Mouse (Mus musculus): Measurements from ENCODE around the gene Gm4763.
"Not testable (repeated sequence)": the region's sequence is repeated elsewhere in the genome, so short reads cannot be mapped to it uniquely, and the experiment has no call there.

The Gm4763 gene

GRCm38 (mm10) chr7:24726808-24727207 lies at the start of gene Gm4763:
Gm4763 (minus strand) TSS chr7:24726908.
- not testable (repeated sequence) for DNase-seq (ENCODE audit: low spot score in 2 of 2)

DNA sequence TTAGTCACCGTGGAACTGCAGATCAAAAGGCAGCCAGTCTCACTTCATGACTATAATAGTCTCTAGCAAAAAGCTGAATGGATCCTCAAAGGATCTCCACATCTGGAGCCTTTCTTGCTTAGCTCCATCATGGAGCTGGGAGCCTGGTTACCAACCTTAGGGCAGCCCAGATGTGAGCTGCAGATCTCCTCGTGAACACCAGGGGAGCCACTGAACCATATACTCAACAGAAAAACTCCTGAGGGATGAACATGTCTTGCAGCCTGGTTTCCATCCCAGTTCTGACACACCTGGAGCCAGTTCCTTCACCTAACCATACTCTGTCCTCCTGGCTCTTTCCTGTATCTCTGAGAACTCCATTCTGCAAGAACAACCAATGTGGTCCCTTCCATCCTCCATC lies 49.4 kb upstream of the Gm4763 start:
- no peak for DNase-seq (ENCODE audit: low spot score in 2 of 2)

- no peak for DNase-seq (ENCODE audit: low spot score in 2 of 2)
Observed at GRCm38 (mm10) chr7:24773942-24774535, 47.3 kb upstream of the Gm4763 start.

- DNase-seq (ENCODE audit: low spot score in 2 of 2) = no peak
Observed at GRCm38 (mm10) chr7:24771361-24771760, 44.7 kb upstream of the Gm4763 start.

- no peak for DNase-seq (ENCODE audit: low spot score in 2 of 2)
Observed at GRCm38 (mm10) chr7:24762574-24762973, 35.9 kb upstream of the Gm4763 start.

GRCm38 (mm10) chr7:24761161-24761560 lies 34.5 kb upstream of the Gm4763 start:
- no peak for DNase-seq (ENCODE audit: low spot score in 2 of 2)

GRCm38 (mm10) chr7:24760211-24760610 lies 33.5 kb upstream of the Gm4763 start, which contains the start of gene Cd177:
Cd177 (minus strand) TSS chr7:24760311.
- DNase-seq (ENCODE audit: low spot score in 2 of 2) = no peak

DNA sequence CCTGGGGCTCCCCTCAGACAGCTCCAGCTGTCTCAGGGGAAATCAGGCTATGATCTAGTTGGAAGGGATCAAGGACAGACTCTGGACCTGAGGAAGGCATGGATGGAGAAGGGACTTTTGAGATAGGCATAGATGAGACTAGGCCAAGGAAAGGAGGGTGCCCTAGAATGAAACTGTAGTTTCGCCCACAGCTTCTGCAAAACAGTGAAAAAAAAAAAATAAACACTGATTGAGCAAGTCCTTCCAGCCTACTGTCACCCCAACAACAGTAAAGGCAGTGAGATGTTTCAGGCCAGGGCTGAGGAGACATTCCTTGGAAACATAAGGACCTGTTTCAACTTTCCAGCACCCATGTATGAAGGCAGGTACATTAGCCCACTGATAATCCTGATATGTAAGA lies 31.8 kb upstream of the Gm4763 start:
- no peak for DNase-seq (ENCODE audit: low spot score in 2 of 2)

GRCm38 (mm10) chr7:24753476-24753875 lies 26.8 kb upstream of the Gm4763 start:
- DNase-seq (ENCODE audit: low spot score in 2 of 2) = no peak

DNA sequence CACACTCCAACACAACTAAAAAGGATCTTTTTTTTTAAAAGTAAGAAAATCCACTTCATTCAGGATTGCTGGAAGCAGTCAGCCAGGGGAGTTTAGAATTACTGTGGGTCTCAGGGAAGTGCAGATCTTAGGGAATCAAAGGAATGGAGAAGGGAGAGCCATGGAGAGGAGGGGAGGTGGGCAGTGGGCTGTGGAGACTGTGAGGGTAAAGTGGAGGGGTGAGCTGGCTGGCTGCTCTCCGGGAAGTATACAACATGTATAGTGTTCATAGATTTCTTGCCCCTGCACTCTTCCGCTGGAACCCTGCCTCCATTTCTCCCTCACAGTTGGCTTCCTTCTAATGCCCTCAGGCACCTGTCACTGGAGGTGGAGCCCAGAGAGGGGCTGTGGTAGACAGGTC lies 24.9 kb upstream of the Gm4763 start:
- no peak for DNase-seq (ENCODE audit: low spot score in 2 of 2)

DNA sequence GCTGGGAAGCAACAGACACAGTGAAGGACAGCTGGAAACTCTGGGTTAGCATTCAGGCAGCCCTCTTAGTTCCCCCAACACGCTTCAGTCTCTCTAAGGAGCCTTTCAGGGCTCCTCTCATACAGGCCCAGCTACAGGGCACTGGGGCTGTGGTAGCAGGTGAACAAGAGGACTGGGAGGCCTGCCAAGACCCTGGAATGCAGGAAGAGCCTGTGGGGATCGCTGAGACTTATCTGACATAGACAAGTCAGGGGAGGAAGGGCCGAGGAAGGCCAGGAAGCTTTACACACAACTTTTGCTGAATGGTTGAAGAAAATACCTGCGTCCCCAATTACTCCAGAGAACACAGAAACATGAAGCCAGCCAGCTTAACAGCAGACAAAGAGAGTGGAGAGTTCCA lies 24.0 kb upstream of the Gm4763 start:
- DNase-seq (ENCODE audit: low spot score in 2 of 2) = no peak

GRCm38 (mm10) chr7:24735970-24736670 lies 9.4 kb upstream of the Gm4763 start:
- DNase-seq (ENCODE audit: low spot score in 2 of 2) = no peak

- DNase-seq (ENCODE audit: low spot score in 2 of 2) = no peak
Observed at GRCm38 (mm10) chr7:24715039-24715438, 11.7 kb downstream of the Gm4763 start.

- DNase-seq (ENCODE audit: low spot score in 2 of 2) = no peak
Observed at GRCm38 (mm10) chr7:24708832-24709292, 17.8 kb downstream of the Gm4763 start, which contains the start of gene BC049730. BC049730 (plus strand) TSS chr7:24709242.

- not testable (repeated sequence) for DNase-seq (ENCODE audit: low spot score in 2 of 2)
Observed at GRCm38 (mm10) chr7:24702841-24703240, 23.9 kb downstream of the Gm4763 start.

DNA sequence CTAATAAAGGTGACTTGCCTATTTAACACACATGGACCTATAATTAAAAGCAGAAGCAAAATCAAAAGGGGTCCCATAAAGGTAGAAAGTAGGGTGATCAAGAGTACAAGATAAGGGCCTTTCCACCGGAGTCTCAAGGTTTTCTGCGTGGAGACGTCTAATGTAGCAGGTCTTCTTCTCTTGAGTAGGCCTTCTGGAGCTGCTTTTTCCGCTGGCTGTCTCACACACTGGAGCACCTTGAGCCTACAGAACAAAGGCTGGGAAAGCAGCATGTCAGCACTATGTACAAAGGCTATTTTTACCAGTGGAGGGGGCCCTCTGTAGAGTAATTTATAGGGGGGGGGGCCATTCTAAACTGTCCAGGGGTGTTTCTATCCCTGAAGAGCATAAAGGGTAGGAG lies 28.8 kb downstream of the Gm4763 start:
- not testable (repeated sequence) for DNase-seq (ENCODE audit: low spot score in 2 of 2)

GRCm38 (mm10) chr7:24692693-24693092 lies 34.0 kb downstream of the Gm4763 start:
- DNase-seq (ENCODE audit: low spot score in 2 of 2) = not testable (repeated sequence)

DNA sequence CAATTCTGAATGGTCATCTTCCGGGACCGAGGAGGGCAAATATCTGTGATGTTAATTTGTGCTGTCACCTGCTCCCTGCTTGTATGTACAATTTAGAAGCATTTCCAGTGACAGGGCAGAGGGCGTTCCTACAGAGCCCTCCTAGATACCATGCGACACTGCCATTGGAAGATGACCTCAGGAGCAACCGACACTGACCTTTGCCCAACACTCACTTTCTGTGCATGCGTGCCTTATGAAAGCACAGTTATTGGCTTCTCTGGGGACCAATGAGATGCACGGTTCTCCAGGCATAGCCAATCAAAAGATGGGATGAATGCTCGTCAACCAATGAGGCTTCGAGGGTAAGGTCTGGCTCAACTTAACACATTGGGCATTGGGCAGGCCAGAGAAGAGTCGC lies 39.2 kb downstream of the Gm4763 start:
- DNase-seq (ENCODE audit: low spot score in 2 of 2) = not testable (repeated sequence)

- DNase-seq (ENCODE audit: low spot score in 2 of 2) = not testable (repeated sequence)
Observed at GRCm38 (mm10) chr7:24684121-24684520, 42.6 kb downstream of the Gm4763 start.

- no peak for DNase-seq (ENCODE audit: low spot score in 2 of 2)
Observed at GRCm38 (mm10) chr7:24676575-24676974, 50.1 kb downstream of the Gm4763 start, which contains the start of gene Tex101. Tex101 (minus strand) TSS chr7:24676675.

GRCm38 (mm10) chr7:24671944-24672439 lies 54.7 kb downstream of the Gm4763 start:
- DNase-seq (ENCODE audit: low spot score in 2 of 2) = no peak
